Mouse (Mus musculus) lung, postnatal 4 days (tissue): ENCODE results near the gene Unc5c.

Source experiments
- DNase-seq, 2 experiments: peaks; one replicate each; pipeline ENCODE4 v3.0.0; 2021

The Unc5c gene

GRCm38 (mm10) chr3:141511253-141512038 lies 46.4 kb downstream of the Unc5c start:
- no peak for DNase-seq

GRCm38 (mm10) chr3:141528751-141529150 lies 63.7 kb downstream of the Unc5c start:
- no peak for DNase-seq

GRCm38 (mm10) chr3:141529599-141529998 lies 64.6 kb downstream of the Unc5c start:
- no peak for DNase-seq

- no peak for DNase-seq
Measured at GRCm38 (mm10) chr3:141533861-141534260, 68.8 kb downstream of the Unc5c start.

- DNase-seq, result no peak
Measured at GRCm38 (mm10) chr3:141536857-141537256, 71.8 kb downstream of the Unc5c start.

GRCm38 (mm10) chr3:141538120-141538519 lies 73.1 kb downstream of the Unc5c start:
- DNase-seq, result no peak

GRCm38 (mm10) chr3:141540749-141541148 lies 75.7 kb downstream of the Unc5c start:
- no peak for DNase-seq

GRCm38 (mm10) chr3:141547341-141547814 lies 82.4 kb downstream of the Unc5c start:
- no peak for DNase-seq

GRCm38 (mm10) chr3:141549661-141550060 lies 84.6 kb downstream of the Unc5c start:
- no peak for DNase-seq

GRCm38 (mm10) chr3:141552960-141553359 lies 87.9 kb downstream of the Unc5c start:
- no peak for DNase-seq

GRCm38 (mm10) chr3:141557072-141557471 lies 92.1 kb downstream of the Unc5c start:
- no peak for DNase-seq

- no peak for DNase-seq
Measured at GRCm38 (mm10) chr3:141575076-141575688, 110.2 kb downstream of the Unc5c start.

- no peak for DNase-seq
Measured at GRCm38 (mm10) chr3:141577382-141577781, 112.4 kb downstream of the Unc5c start.

GRCm38 (mm10) chr3:141581190-141581891 lies 116.3 kb downstream of the Unc5c start:
- no peak for DNase-seq

- no peak for DNase-seq
Measured at GRCm38 (mm10) chr3:141581892-141582214, 116.8 kb downstream of the Unc5c start.

- DNase-seq, result no peak
Measured at GRCm38 (mm10) chr3:141583180-141583579, 118.2 kb downstream of the Unc5c start.

- no peak for DNase-seq
Measured at GRCm38 (mm10) chr3:141589392-141590012, 124.5 kb downstream of the Unc5c start.

- DNase-seq, result no peak
Measured at GRCm38 (mm10) chr3:141593249-141593648, 128.2 kb downstream of the Unc5c start.

GRCm38 (mm10) chr3:141594120-141594519 lies 129.1 kb downstream of the Unc5c start:
- DNase-seq, result no peak

GRCm38 (mm10) chr3:141595073-141595472 lies 130.1 kb downstream of the Unc5c start:
- no peak for DNase-seq

- DNase-seq, result no peak
Measured at GRCm38 (mm10) chr3:141596461-141596860, 131.4 kb downstream of the Unc5c start.

GRCm38 (mm10) chr3:141596881-141597280 lies 131.9 kb downstream of the Unc5c start:
- DNase-seq, result no peak

- no peak for DNase-seq
Measured at GRCm38 (mm10) chr3:141597974-141598373, 133.0 kb downstream of the Unc5c start.
